Comparison of ENCODE assay signal across 19 mouse cellular contexts in the genomic region with DNA sequence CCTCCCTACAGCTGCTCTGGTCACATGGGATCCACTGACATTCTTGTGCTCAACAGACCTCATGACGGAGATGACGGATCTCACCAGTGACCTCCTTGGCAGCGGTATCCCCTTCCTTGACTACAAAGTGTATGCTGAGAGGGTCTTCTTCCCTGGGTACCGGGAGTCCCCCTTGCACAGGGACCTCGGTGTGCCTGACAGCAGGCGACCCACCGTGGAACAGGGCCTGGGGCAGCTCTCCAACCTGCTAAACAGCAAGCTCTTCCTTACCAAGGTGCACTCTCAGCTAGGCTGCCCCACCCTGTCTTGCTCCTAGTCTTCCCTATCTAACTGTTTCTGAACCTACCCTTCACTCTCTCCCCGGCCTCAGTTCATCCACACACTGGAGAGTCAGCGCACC. TPM values are rescaled to one million over a fixed set of nuclear protein-coding genes. Genes with fewer than 3 reads are reported as not detected.
A peak's percentile ranks its signal among the peaks of the same experiment; 100 is the strongest.
DNase-seq lines count a peak whose midpoint lies in the region; ATAC-seq lines count a peak whose summit lies in the region.
"Had no signal": no experiment of that assay in that cellular context is flagged by ENCODE, and none has a peak within 500 bp of the region (broad histone marks: within the 10 kb centered on the region; RNA-seq: fewer than 3 reads in every experiment).

No protein-coding gene starts in this region.

- peaks cover 46% of the 10 kb centered on the region for H3K36me3 ChIP-seq in forebrain, embryonic 11.5 days (ENCODE audit: control insufficient read depth, insufficient read depth, low read length)
- peaks cover 98% of the 10 kb centered on the region for H3K36me3 ChIP-seq in forebrain, embryonic 12.5 days (replicated peaks)
- H3K36me3 ChIP-seq in neural tube, embryonic 11.5 days (ENCODE audit: control insufficient read depth, insufficient read depth, low read length): peaks cover 46% of the 10 kb centered on the region
- H3K36me3 ChIP-seq in neural tube, embryonic 15.5 days: peaks cover 88% of the 10 kb centered on the region

- no peak overlapping the region for H3K4me3 ChIP-seq in forebrain, embryonic 11.5 days (ENCODE audit: low read depth, low read length)
- H3K4me3 ChIP-seq in forebrain, embryonic 12.5 days (replicated peaks): no peak overlapping the region
- no peak overlapping the region for H3K4me3 ChIP-seq in neural tube, embryonic 11.5 days (ENCODE audit: low read depth, low read length)
- H3K4me3 ChIP-seq in neural tube, embryonic 15.5 days (replicated peaks): no peak overlapping the region
- H3K4me3 ChIP-seq: embryonic facial prominence, embryonic 12.5 days; forebrain, embryonic 13.5 days; heart, embryonic 13.5 days; hindbrain, embryonic 13.5 days had no signal

- 95% methylated on average over 9 of the region's 9 CpGs for WGBS in forebrain, embryonic 11.5 days
- WGBS in forebrain, embryonic 12.5 days: 95% methylated on average over 9 of the region's 9 CpGs
- WGBS in neural tube, embryonic 11.5 days: 91% methylated on average over 9 of the region's 9 CpGs
- WGBS in neural tube, embryonic 15.5 days: 93% methylated on average over 9 of the region's 9 CpGs

- H3K27me3 ChIP-seq in forebrain, embryonic 11.5 days (ENCODE audit: control insufficient read depth, insufficient read depth, low read length): no peaks in the 10 kb centered on the region
- H3K27me3 ChIP-seq in forebrain, embryonic 12.5 days: no peaks in the 10 kb centered on the region
- no peaks in the 10 kb centered on the region for H3K27me3 ChIP-seq in neural tube, embryonic 11.5 days (ENCODE audit: control insufficient read depth, insufficient read depth, low read length)
- no peaks in the 10 kb centered on the region for H3K27me3 ChIP-seq in neural tube, embryonic 15.5 days (replicated peaks)
- H3K27me3 ChIP-seq: embryonic facial prominence, embryonic 12.5 days; forebrain, embryonic 13.5 days; heart, embryonic 13.5 days; hindbrain, embryonic 13.5 days had no signal

- H3K4me1 ChIP-seq in forebrain, embryonic 11.5 days (replicated peaks; ENCODE audit: control insufficient read depth, insufficient read depth, low read length): no peaks in the 10 kb centered on the region
- no peaks in the 10 kb centered on the region for H3K4me1 ChIP-seq in forebrain, embryonic 12.5 days
- H3K4me1 ChIP-seq in neural tube, embryonic 11.5 days (ENCODE audit: control insufficient read depth, insufficient read depth, low read length): no peaks in the 10 kb centered on the region
- 0 out of 2 replicates have a peak, but pooled peaks cover 5% of the 10 kb centered on the region for H3K4me1 ChIP-seq in neural tube, embryonic 15.5 days
- H3K4me1 ChIP-seq: embryonic facial prominence, embryonic 12.5 days; forebrain, embryonic 13.5 days; heart, embryonic 13.5 days; hindbrain, embryonic 13.5 days had no signal

- DNase-seq in forebrain, embryonic 11.5 days (ENCODE audit: low spot score): peak; percentile 43
- peak; percentile 8 for DNase-seq in neural tube, embryonic 11.5 days (ENCODE audit: low spot score)
- peak; percentile 6 for DNase-seq in urinary bladder, postnatal 10 days (ENCODE audit: low spot score)
- DNase-seq in urinary bladder, postnatal 25 days (ENCODE audit: low spot score): no peak
- DNase-seq: cerebellum, adult 9-10 months; cerebellum, postnatal 25 days; forebrain, postnatal 0 days; gastrocnemius, postnatal 14 days had no signal

- H3K9me3 ChIP-seq in forebrain, embryonic 11.5 days (ENCODE audit: control insufficient read depth, low read length): no peaks in the 10 kb centered on the region
- no peaks in the 10 kb centered on the region for H3K9me3 ChIP-seq in forebrain, embryonic 12.5 days
- no peaks in the 10 kb centered on the region for H3K9me3 ChIP-seq in neural tube, embryonic 11.5 days (ENCODE audit: control insufficient read depth, low read length)
- H3K9me3 ChIP-seq in neural tube, embryonic 15.5 days (replicated peaks): no peaks in the 10 kb centered on the region
- H3K9me3 ChIP-seq: embryonic facial prominence, embryonic 12.5 days; forebrain, embryonic 13.5 days; heart, embryonic 13.5 days; hindbrain, embryonic 13.5 days had no signal

- no peak overlapping the region for H3K4me2 ChIP-seq in forebrain, embryonic 11.5 days (ENCODE audit: low read depth, low read length, severe bottlenecking)
- H3K4me2 ChIP-seq in forebrain, embryonic 12.5 days: no peak overlapping the region
- H3K4me2 ChIP-seq in neural tube, embryonic 11.5 days (ENCODE audit: low read depth): no peak overlapping the region
- H3K4me2 ChIP-seq in neural tube, embryonic 15.5 days: no peak overlapping the region
- H3K4me2 ChIP-seq: embryonic facial prominence, embryonic 12.5 days; forebrain, embryonic 13.5 days; heart, embryonic 13.5 days; hindbrain, embryonic 13.5 days had no signal

- H3K9ac ChIP-seq in forebrain, embryonic 11.5 days (ENCODE audit: low read length): no peak overlapping the region
- no peak overlapping the region for H3K9ac ChIP-seq in forebrain, embryonic 12.5 days
- H3K9ac ChIP-seq in neural tube, embryonic 11.5 days (ENCODE audit: low read length): no peak overlapping the region
- H3K9ac ChIP-seq in neural tube, embryonic 15.5 days (replicated peaks): no peak overlapping the region
- H3K9ac ChIP-seq: embryonic facial prominence, embryonic 12.5 days; forebrain, embryonic 13.5 days; forebrain, postnatal 0 days; heart, embryonic 13.5 days; hindbrain, embryonic 13.5 days had no signal

- ATAC-seq in forebrain, embryonic 11.5 days (replicated peaks; ENCODE audit: low FRiP score): no peak
- no peak for ATAC-seq in forebrain, embryonic 12.5 days (ENCODE audit: low FRiP score)
- ATAC-seq in neural tube, embryonic 11.5 days (ENCODE audit: insufficient read depth, low FRiP score, low TSS enrichment): no peak
- ATAC-seq in neural tube, embryonic 15.5 days (ENCODE audit: low FRiP score): no peak
- ATAC-seq: forebrain, embryonic 13.5 days; forebrain, postnatal 0 days; hindbrain, postnatal 0 days had no signal

- H3K27ac ChIP-seq in forebrain, embryonic 11.5 days (ENCODE audit: low read depth, low read length): no peak overlapping the region
- H3K27ac ChIP-seq in forebrain, embryonic 12.5 days: no peak overlapping the region
- no peak overlapping the region for H3K27ac ChIP-seq in neural tube, embryonic 11.5 days (ENCODE audit: low read depth, low read length)
- H3K27ac ChIP-seq in neural tube, embryonic 15.5 days (replicated peaks): no peak overlapping the region
- H3K27ac ChIP-seq: embryonic facial prominence, embryonic 12.5 days; forebrain, embryonic 13.5 days; heart, embryonic 13.5 days; hindbrain, embryonic 13.5 days; hindbrain, postnatal 0 days had no signal

RNA-seq across cellular contexts. Expression of gene Plxnb1, which starts 16.4 kb away (rescaled TPM):
- polyA plus RNA-seq in forebrain, embryonic 11.5 days (2014; fragmentation: Nextera tagmentation; extraction: Ambion mirVana): 27.3 and 28.3 TPM in 2 replicates
- polyA plus RNA-seq in forebrain, embryonic 12.5 days (2016; fragmentation: Nextera tagmentation; extraction: Ambion mirVana): 39.9 and 44.4 TPM in 2 replicates
- polyA plus RNA-seq in neural tube, embryonic 11.5 days (2014; fragmentation: Nextera tagmentation; extraction: Ambion mirVana): 18.3 and 19.1 TPM in 2 replicates
- polyA plus RNA-seq in neural tube, embryonic 15.5 days (2015; fragmentation: Nextera tagmentation; extraction: Ambion mirVana): 11.6 and 13.7 TPM in 2 replicates

RNA-seq across cellular contexts. Expression of gene Tma7, which starts 29.2 kb away (rescaled TPM):
- 671 and 746 TPM in 2 replicates for polyA plus RNA-seq in forebrain, embryonic 11.5 days (2014; fragmentation: Nextera tagmentation; extraction: Ambion mirVana)
- polyA plus RNA-seq in forebrain, embryonic 12.5 days (2016; fragmentation: Nextera tagmentation; extraction: Ambion mirVana): 734 and 744 TPM in 2 replicates
- polyA plus RNA-seq in neural tube, embryonic 11.5 days (2014; fragmentation: Nextera tagmentation; extraction: Ambion mirVana): 719 and 756 TPM in 2 replicates
- polyA plus RNA-seq in neural tube, embryonic 15.5 days (2015; fragmentation: Nextera tagmentation; extraction: Ambion mirVana): 678 and 752 TPM in 2 replicates

RNA-seq across cellular contexts. Expression of gene Ccdc51, which starts 29.3 kb away (rescaled TPM):
- 13.2 and 17.4 TPM in 2 replicates for polyA plus RNA-seq in forebrain, embryonic 11.5 days (2014; fragmentation: Nextera tagmentation; extraction: Ambion mirVana)
- polyA plus RNA-seq in forebrain, embryonic 12.5 days (2016; fragmentation: Nextera tagmentation; extraction: Ambion mirVana): 13.9 and 14.9 TPM in 2 replicates
- polyA plus RNA-seq in neural tube, embryonic 11.5 days (2014; fragmentation: Nextera tagmentation; extraction: Ambion mirVana): 13.4 and 15.1 TPM in 2 replicates
- polyA plus RNA-seq in neural tube, embryonic 15.5 days (2015; fragmentation: Nextera tagmentation; extraction: Ambion mirVana): 12.2 and 13.7 TPM in 2 replicates

RNA-seq across cellular contexts. Expression of gene Atrip, which starts 37.7 kb away (rescaled TPM):
- 28.1 and 32.1 TPM in 2 replicates for polyA plus RNA-seq in forebrain, embryonic 11.5 days (2014; fragmentation: Nextera tagmentation; extraction: Ambion mirVana)
- polyA plus RNA-seq in forebrain, embryonic 12.5 days (2016; fragmentation: Nextera tagmentation; extraction: Ambion mirVana): 32.4 and 32.5 TPM in 2 replicates
- 25.3 and 26.4 TPM in 2 replicates for polyA plus RNA-seq in neural tube, embryonic 11.5 days (2014; fragmentation: Nextera tagmentation; extraction: Ambion mirVana)
- polyA plus RNA-seq in neural tube, embryonic 15.5 days (2015; fragmentation: Nextera tagmentation; extraction: Ambion mirVana): 32.8 TPM in 2 replicates

RNA-seq across cellular contexts. Expression of gene Fbxw21, which starts 50.2 kb away (rescaled TPM):
- not detected in 2 replicates for polyA plus RNA-seq in forebrain, embryonic 11.5 days (2014; fragmentation: Nextera tagmentation; extraction: Ambion mirVana)
- polyA plus RNA-seq in forebrain, embryonic 12.5 days (2016; fragmentation: Nextera tagmentation; extraction: Ambion mirVana): not detected in 2 replicates
- not detected in 2 replicates for polyA plus RNA-seq in neural tube, embryonic 11.5 days (2014; fragmentation: Nextera tagmentation; extraction: Ambion mirVana)
- polyA plus RNA-seq in neural tube, embryonic 15.5 days (2015; fragmentation: Nextera tagmentation; extraction: Ambion mirVana): not detected in 2 replicates
- polyA plus RNA-seq: cortical plate, adult 2 months; embryonic facial prominence, embryonic 12.5 days; forebrain, embryonic 13.5 days; forebrain, postnatal 0 days; gonadal fat pad, adult 2 months; heart, embryonic 13.5 days; heart, postnatal 0 days; hindbrain, embryonic 13.5 days; hindbrain, postnatal 0 days; intestine, embryonic 14.5 days had no signal
